Mouse (Mus musculus): ENCODE results near the gene Pygo1. TPM values are rescaled to one million over a fixed set of nuclear protein-coding genes. Genes with fewer than 3 reads are reported as not detected.

Gene Pygo1
- polyA plus RNA-seq, 1 experiment = 2.0 TPM

DNA sequence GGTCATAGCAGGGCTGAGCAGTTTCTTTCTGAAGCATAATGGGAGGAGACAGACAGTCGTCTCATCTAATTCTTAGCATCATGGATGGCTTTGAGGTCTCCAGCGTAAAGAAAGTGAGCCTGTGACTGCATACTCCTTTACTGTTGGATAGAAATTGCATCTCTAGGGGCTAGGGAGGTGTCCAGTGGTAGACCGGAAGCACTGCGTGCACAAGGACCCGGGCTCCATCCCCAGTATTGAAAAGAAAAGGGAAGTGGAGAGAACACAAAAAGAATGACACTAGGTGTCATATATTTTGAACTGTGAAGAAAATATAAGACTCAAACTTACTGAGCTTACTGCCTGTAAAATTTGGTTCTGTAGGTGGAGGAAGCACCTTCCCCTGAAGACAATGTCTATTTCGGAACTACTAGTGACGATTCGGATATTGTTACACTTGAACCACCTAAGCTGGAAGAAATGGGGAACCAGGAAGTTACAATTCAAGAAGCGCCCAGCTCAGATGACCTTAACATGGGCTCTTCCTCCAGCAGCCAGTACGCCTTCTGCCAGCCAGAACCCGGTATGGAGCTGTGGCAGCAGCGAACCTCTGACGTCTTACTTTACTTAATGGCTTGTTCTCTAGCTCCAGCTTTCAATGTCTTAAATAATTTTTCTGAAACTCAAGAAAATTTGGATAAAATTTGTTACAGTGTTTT, 76.0 kb downstream of the Pygo1 start:
- 85% methylated on average over 13 of the region's 13 CpGs for WGBS
- no peak for DNase-seq
- Histone ChIP-seq H3K4me1 (ENCODE audit: control insufficient read depth, insufficient read depth, low read length) (0 out of 2 replicates have a peak, but pooled peaks cover 2% of the 10 kb centered on the region), H3K4me3 (replicated peaks; ENCODE audit: extremely low read depth, low read depth, low read length) (no peak overlapping the region)
- TF ChIP-seq POLR2A (IDR thresholded peaks at IDR 0.05; ENCODE audit: borderline replicate concordance, extremely low read depth, low read depth, low read length) = no peak
- no peak for TF ChIP-seq CTCF (IDR thresholded peaks at IDR 0.05; ENCODE audit: insufficient read depth, low read length)

Other genes starting within 250 kb of the Pygo1 start
- 0.04 and 0.05 TPM in 2 replicates for gene Prtg, start 118.8 kb upstream of the Pygo1 start, polyA plus RNA-seq (2012; rRNA removed)
- 1.2 and 1.7 TPM in 2 replicates for gene Dyx1c1, start 33.1 kb downstream of the Pygo1 start, polyA plus RNA-seq (2012; rRNA removed)
- not detected in 2 replicates for gene Gm44503, start 33.2 kb downstream of the Pygo1 start, polyA plus RNA-seq (2012; rRNA removed)
- 11.7 and 21.1 TPM in 2 replicates for gene Ccpg1os, start 59.7 kb downstream of the Pygo1 start, polyA plus RNA-seq (2012; rRNA removed)
- gene Ccpg1, start 59.8 kb downstream of the Pygo1 start, polyA plus RNA-seq (2012; rRNA removed) = 16.9 and 28.1 TPM in 2 replicates
- 8.4 and 12.1 TPM in 2 replicates for gene Pigb, start 114.7 kb downstream of the Pygo1 start, polyA plus RNA-seq (2012; rRNA removed)
- 16.7 and 29.8 TPM in 2 replicates for gene Rab27a, start 119.2 kb downstream of the Pygo1 start, polyA plus RNA-seq (2012; rRNA removed)
- 0.25 and 0.31 TPM in 2 replicates for gene Khdc3, start 176.2 kb downstream of the Pygo1 start, polyA plus RNA-seq (2012; rRNA removed)
- not detected in 2 replicates for gene Gm20509, start 176.8 kb downstream of the Pygo1 start, polyA plus RNA-seq (2012; rRNA removed)
- 9.3 and 18.8 TPM in 2 replicates for gene Rsl24d1, start 187.8 kb downstream of the Pygo1 start, polyA plus RNA-seq (2012; rRNA removed)

Measured in lung, adult 2 months (tissue).